Comparison of ENCODE assay signal across 1 mouse cellular context in the genomic region with DNA sequence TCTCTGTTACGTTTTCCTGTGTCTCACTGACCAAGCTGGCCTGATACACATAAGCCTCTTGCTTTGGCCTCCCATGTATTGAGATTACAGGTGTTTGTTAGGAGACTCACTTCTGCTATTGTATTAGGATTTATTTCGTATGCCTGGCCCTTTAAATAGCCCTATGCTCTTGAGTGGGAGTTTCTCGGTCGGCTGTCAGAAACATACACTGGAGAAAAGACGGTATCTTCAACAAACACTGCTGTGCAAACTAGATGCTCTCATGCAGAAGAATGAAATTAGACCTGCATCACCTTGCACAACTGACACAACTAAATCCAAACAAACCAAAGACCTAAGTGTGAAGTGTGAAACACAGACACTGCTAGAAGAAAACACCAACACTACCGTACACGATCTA.
TF ChIP-seq lines count a peak whose summit lies in the region.

No protein-coding gene starts in this region.

TF ChIP-seq in MEL, 35 proteins besides CTCF, POLR2A, EP300 and RAD21:
- TF ChIP-seq JUND (IDR thresholded peaks at IDR 0.05; ENCODE audit: low read depth, low read length), result no peak
- TF ChIP-seq GATA1 (IDR thresholded peaks at IDR 0.05; ENCODE audit: low read depth, low read length), result 0 out of 2 replicates have a peak, but pooled peaks have one; percentile 5
- no peak for TF ChIP-seq GABPA (IDR thresholded peaks at IDR 0.05; ENCODE audit: low read depth, low read length)
- peak; percentile 56 for TF ChIP-seq SIN3A (IDR thresholded peaks at IDR 0.05; ENCODE audit: low read length)
- TF ChIP-seq UBTF (IDR thresholded peaks at IDR 0.05; ENCODE audit: borderline replicate concordance, insufficient read depth, low read depth, low read length), result no peak
